Mouse (Mus musculus) G1E-ER4 (cell line): Measurements from ENCODE around the gene Oaf. TPM values are rescaled to one million over a fixed set of nuclear protein-coding genes. Genes with fewer than 3 reads are reported as not detected.

Experiments used
- GATA1 ChIP-seq: IDR thresholded peaks from one replicate; pipeline ENCODE4 v1.8.0; 2012; ENCODE audit warnings: low read length, inconsistent platforms
- polyA plus RNA-seq: library from polyadenylated mRNA; stranded (reverse); fragments of >175 nt; gene quantifications from 2 replicates; pipeline ENCODE4 v1.2.3, GENCODE M21; 2012

Oaf gene
- polyA plus RNA-seq, 1 experiment, result 28.9 TPM

GRCm38 (mm10) chr9:43260661-43261060 lies 20.9 kb upstream of the Oaf start:
- no peak for TF ChIP-seq GATA1

GRCm38 (mm10) chr9:43253271-43253681 lies 13.6 kb upstream of the Oaf start:
- TF ChIP-seq GATA1, result no peak

- TF ChIP-seq GATA1, result no peak
Measured at GRCm38 (mm10) chr9:43252790-43253189, 13.1 kb upstream of the Oaf start.

GRCm38 (mm10) chr9:43251786-43252185 lies 12.1 kb upstream of the Oaf start:
- TF ChIP-seq GATA1, result no peak

GRCm38 (mm10) chr9:43246738-43247180 lies 7.0 kb upstream of the Oaf start:
- TF ChIP-seq GATA1, result no peak

- TF ChIP-seq GATA1, result no peak
Measured at GRCm38 (mm10) chr9:43245801-43246570, 6.3 kb upstream of the Oaf start.

- peak; percentile 29 for TF ChIP-seq GATA1
Measured at GRCm38 (mm10) chr9:43242432-43242831, 2.7 kb upstream of the Oaf start.

- no peak for TF ChIP-seq GATA1
Measured at GRCm38 (mm10) chr9:43241970-43242369, 2.3 kb upstream of the Oaf start.

- no peak for TF ChIP-seq GATA1
Measured at GRCm38 (mm10) chr9:43241291-43241690, 1.6 kb upstream of the Oaf start.

- TF ChIP-seq GATA1, result no peak
Measured at GRCm38 (mm10) chr9:43240594-43240900, 836 bp upstream of the Oaf start.

GRCm38 (mm10) chr9:43238631-43239545 lies 823 bp downstream of the Oaf start:
- TF ChIP-seq GATA1, result no peak

GRCm38 (mm10) chr9:43238167-43238566 lies 1.5 kb downstream of the Oaf start:
- no peak for TF ChIP-seq GATA1

- TF ChIP-seq GATA1, result no peak
Measured at GRCm38 (mm10) chr9:43237111-43237775, 2.5 kb downstream of the Oaf start.

- TF ChIP-seq GATA1, result no peak
Measured at GRCm38 (mm10) chr9:43236576-43236975, 3.1 kb downstream of the Oaf start.

- TF ChIP-seq GATA1, result no peak
Measured at GRCm38 (mm10) chr9:43236106-43236505, 3.6 kb downstream of the Oaf start.

- TF ChIP-seq GATA1, result no peak
Measured at GRCm38 (mm10) chr9:43235336-43235735, 4.4 kb downstream of the Oaf start.

GRCm38 (mm10) chr9:43234496-43234895 lies 5.2 kb downstream of the Oaf start:
- peak; percentile 89 for TF ChIP-seq GATA1
